Mouse (Mus musculus): ENCODE data around the gene Ppdpf.

The Ppdpf gene

GRCm38 (mm10) chr2:181187121-181188000, at the start of gene Ppdpf:
Ppdpf (plus strand) TSS chr2:181187247.
- peak; percentile 94 for DNase-seq (ENCODE audit: low spot score)

- DNase-seq (ENCODE audit: low spot score), result no peak
These were observed 47.3 kb upstream of the Ppdpf start for GRCm38 (mm10) chr2:181139641-181140193.

GRCm38 (mm10) chr2:181142703-181143135, 44.3 kb upstream of the Ppdpf start:
- no peak for DNase-seq (ENCODE audit: low spot score)

GRCm38 (mm10) chr2:181143509-181144276, 43.4 kb upstream of the Ppdpf start:
- no peak for DNase-seq (ENCODE audit: low spot score)

GRCm38 (mm10) chr2:181144675-181145074, 42.4 kb upstream of the Ppdpf start:
- no peak for DNase-seq (ENCODE audit: low spot score)

GRCm38 (mm10) chr2:181146976-181147545, 40.0 kb upstream of the Ppdpf start:
- no peak for DNase-seq (ENCODE audit: low spot score)

GRCm38 (mm10) chr2:181147546-181148317, 39.3 kb upstream of the Ppdpf start:
- DNase-seq (ENCODE audit: low spot score), result peak; percentile 13

GRCm38 (mm10) chr2:181148318-181148955, 38.6 kb upstream of the Ppdpf start:
- no peak for DNase-seq (ENCODE audit: low spot score)

GRCm38 (mm10) chr2:181150281-181150680, 36.8 kb upstream of the Ppdpf start:
- no peak for DNase-seq (ENCODE audit: low spot score)

- DNase-seq (ENCODE audit: low spot score), result no peak
These were observed 34.3 kb upstream of the Ppdpf start for GRCm38 (mm10) chr2:181152701-181153100.

- no peak for DNase-seq (ENCODE audit: low spot score)
These were observed 33.9 kb upstream of the Ppdpf start for GRCm38 (mm10) chr2:181153131-181153530.

- peak; percentile 14 for DNase-seq (ENCODE audit: low spot score)
These were observed 33.2 kb upstream of the Ppdpf start for GRCm38 (mm10) chr2:181153837-181154236.

- DNase-seq (ENCODE audit: low spot score), result no peak
These were observed 32.7 kb upstream of the Ppdpf start for GRCm38 (mm10) chr2:181154361-181154760.

- no peak for DNase-seq (ENCODE audit: low spot score)
These were observed 32.1 kb upstream of the Ppdpf start for GRCm38 (mm10) chr2:181154831-181155415.

GRCm38 (mm10) chr2:181155801-181156200, 31.2 kb upstream of the Ppdpf start:
- no peak for DNase-seq (ENCODE audit: low spot score)

GRCm38 (mm10) chr2:181156248-181157121, 30.6 kb upstream of the Ppdpf start, which contains the start of gene Eef1a2:
Eef1a2 (minus strand) TSS chr2:181157014.
- no peak for DNase-seq (ENCODE audit: low spot score)

GRCm38 (mm10) chr2:181157180-181157579, 29.9 kb upstream of the Ppdpf start:
- DNase-seq (ENCODE audit: low spot score), result no peak

GRCm38 (mm10) chr2:181157716-181158302, 29.2 kb upstream of the Ppdpf start:
- DNase-seq (ENCODE audit: low spot score), result no peak

- DNase-seq (ENCODE audit: low spot score), result no peak
These were observed 28.6 kb upstream of the Ppdpf start for GRCm38 (mm10) chr2:181158471-181158870.
